Mouse (Mus musculus) ES-Bruce4 (cell line): Measurements from ENCODE around the gene Zfp784. TPM values are rescaled to one million over a fixed set of nuclear protein-coding genes. Genes with fewer than 3 reads are reported as not detected.
"Not testable (repeated sequence)": the region's sequence is repeated elsewhere in the genome, so short reads cannot be mapped to it uniquely, and the experiment has no call there.

Experiments used
- H3K27ac ChIP-seq: 2 replicates; pipeline ENCODE4 v1.5.1; 2012; ENCODE audit warnings: low read length, inconsistent platforms; ENCODE audit not compliant: insufficient read depth
- H3K27me3 ChIP-seq: 2 replicates; pipeline ENCODE4 v1.6.1; 2012; ENCODE audit warnings: mild to moderate bottlenecking, low read length, inconsistent platforms; ENCODE audit not compliant: control insufficient read depth, poor library complexity, insufficient read depth, severe bottlenecking
- H3K36me3 ChIP-seq: 2 replicates; pipeline ENCODE4 v1.6.1; 2012; ENCODE audit warnings: inconsistent platforms, mild to moderate bottlenecking, low read length, moderate library complexity; ENCODE audit not compliant: control insufficient read depth, poor library complexity, insufficient read depth, severe bottlenecking
- H3K4me1 ChIP-seq: one replicate; pipeline ENCODE4 v1.8.1; 2011; ENCODE audit warnings: low read length; ENCODE audit not compliant: control insufficient read depth, insufficient read depth
- H3K4me3 ChIP-seq: 2 replicates; pipeline ENCODE4 v1.5.1; 2011; ENCODE audit warnings: low read depth, mild to moderate bottlenecking, low read length
- H3K9ac ChIP-seq: 2 replicates; pipeline ENCODE4 v1.6.1; 2012; ENCODE audit warnings: low read depth, mild to moderate bottlenecking, inconsistent platforms; ENCODE audit not compliant: poor library complexity, severe bottlenecking
- H3K9me3 ChIP-seq: replicated peaks from 2 replicates; pipeline ENCODE4 v1.6.1; 2012; ENCODE audit warnings: mild to moderate bottlenecking, low read length, inconsistent platforms; ENCODE audit not compliant: control insufficient read depth, poor library complexity, insufficient read depth, severe bottlenecking
- CTCF ChIP-seq: IDR thresholded peaks from one replicate; pipeline ENCODE4 v1.8.1; 2011; ENCODE audit warnings: low read depth, low read length
- EP300 ChIP-seq: IDR thresholded peaks from 2 replicates; pipeline ENCODE4 v1.6.1; 2011; ENCODE audit warnings: low read depth, low read length; ENCODE audit not compliant: insufficient read depth
- POLR2A ChIP-seq: IDR thresholded peaks from one replicate; pipeline ENCODE4 v1.8.1; 2011; ENCODE audit warnings: low read length; ENCODE audit not compliant: insufficient read depth
- polyA plus RNA-seq: library from polyadenylated mRNA; stranded (reverse); fragments of >200 nt; gene quantifications from 2 replicates; pipeline ENCODE4 v1.2.4, GENCODE M21; 2011; ENCODE audit warnings: low read depth; ENCODE audit not compliant: missing spikeins, insufficient read depth, insufficient read length

Gene Zfp784
- polyA plus RNA-seq, 1 experiment, result not detected

DNA sequence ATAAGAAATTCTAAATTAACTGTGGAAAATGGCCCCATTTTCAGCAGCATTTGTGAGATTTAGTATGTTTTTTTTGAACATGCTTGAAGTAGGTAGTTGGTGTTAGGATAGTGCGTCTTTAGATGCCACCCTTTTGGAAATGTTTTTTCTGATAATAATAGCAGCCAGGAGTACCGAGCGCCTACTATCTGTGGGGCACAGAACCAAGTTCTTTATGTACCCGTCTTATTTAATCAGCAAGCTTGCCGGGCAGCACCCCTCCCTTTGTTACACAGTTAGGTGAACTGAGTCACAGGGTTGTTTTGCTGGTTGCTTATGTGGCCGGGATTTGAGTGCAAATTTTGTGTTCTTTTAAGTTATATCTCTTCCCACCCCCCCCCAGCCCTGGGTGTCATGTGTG is 43.0 kb upstream of the Zfp784 start:
- Histone ChIP-seq H3K4me1 (peaks cover 1% of the 10 kb centered on the region), H3K4me3 (no peak overlapping the region), H3K27me3 (no peaks in the 10 kb centered on the region), H3K27ac (no peak overlapping the region), H3K9me3 (no peaks in the 10 kb centered on the region), H3K36me3 (peaks cover 43% of the 10 kb centered on the region), H3K9ac (peak overlapping the region; percentile 75)
- TF ChIP-seq CTCF, result no peak
- no peak for TF ChIP-seq POLR2A
- no peak for TF ChIP-seq EP300

DNA sequence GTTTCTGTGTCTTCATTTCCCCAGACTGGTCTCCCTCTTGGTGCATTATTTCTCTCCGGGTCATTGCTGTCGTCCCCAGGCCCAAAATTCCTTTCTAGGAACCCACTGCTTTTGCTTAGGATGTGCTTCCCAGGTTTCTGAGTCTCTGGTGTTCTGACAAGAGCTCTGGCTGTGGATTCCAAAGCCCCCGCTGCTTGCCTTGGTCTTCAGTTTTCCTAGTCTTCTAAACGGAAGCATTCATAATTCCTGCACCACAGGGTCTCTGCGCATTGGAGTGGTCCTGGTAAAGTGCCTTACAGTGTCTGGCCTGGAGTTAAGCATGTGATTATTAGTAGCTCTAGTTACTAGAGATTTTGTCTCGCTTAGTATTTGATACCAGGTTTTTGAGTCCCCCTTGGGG is 42.6 kb upstream of the Zfp784 start:
- Histone ChIP-seq H3K4me1 (peaks cover 1% of the 10 kb centered on the region), H3K27me3 (no peaks in the 10 kb centered on the region), H3K36me3 (peaks cover 44% of the 10 kb centered on the region), H3K27ac (no peak overlapping the region), H3K9ac (peak overlapping the region; percentile 75), H3K9me3 (no peaks in the 10 kb centered on the region), H3K4me3 (peak overlapping the region; percentile 93)
- TF ChIP-seq POLR2A, result no peak
- no peak for TF ChIP-seq EP300
- no peak for TF ChIP-seq CTCF

DNA sequence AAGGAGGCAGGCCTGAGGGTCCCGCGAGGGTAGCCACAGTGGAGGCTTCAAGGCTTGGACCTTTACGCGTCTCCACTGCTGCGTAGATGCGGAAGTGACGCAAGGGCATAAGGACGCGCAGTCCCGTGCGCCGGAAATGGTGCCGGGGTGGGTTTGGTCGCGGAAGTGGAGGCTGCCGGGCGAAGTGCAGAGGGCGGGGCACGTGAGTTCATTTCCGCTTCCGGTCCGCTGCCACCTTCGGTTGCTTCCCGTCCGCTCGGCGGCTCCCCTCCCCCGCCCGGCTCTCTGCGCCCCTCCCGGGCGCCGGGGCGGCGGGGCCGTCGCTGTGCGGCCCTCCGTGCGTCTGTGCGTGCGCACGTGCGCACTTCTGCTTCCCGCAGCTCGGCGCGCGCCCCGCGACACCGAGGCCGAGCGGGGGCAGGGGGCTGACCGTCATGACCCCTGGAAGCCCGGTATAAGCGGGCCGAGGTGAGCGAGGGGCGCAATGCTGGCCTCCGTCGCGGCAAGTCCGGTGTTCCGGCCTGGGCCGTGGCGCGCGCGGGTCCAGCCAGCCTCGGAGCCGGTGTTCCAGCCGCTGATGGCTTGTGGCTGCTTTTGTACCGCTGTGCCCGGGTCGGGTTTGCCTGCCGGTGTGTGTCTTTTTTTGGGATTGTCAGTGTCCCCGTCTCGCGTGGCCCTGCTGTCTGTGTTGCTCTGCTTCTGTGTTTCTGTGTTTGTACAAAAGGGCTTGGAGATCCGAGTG is 41.9 kb upstream of the Zfp784 start, which contains the start of gene Epn1:
TSS of gene Epn1 (plus strand) at position 226 of the 742 bp plus-strand sequence.
- peak within 1 kb of the TSS; percentile 93 for H3K4me3 ChIP-seq
- H3K36me3 ChIP-seq, result peaks cover 42% of the 10 kb centered on the region
- TF ChIP-seq CTCF (no peak), EP300 (no peak), POLR2A (no peak)

GRCm38 (mm10) chr7:5079365-5080009 is 41.2 kb upstream of the Zfp784 start:
- H3K36me3 ChIP-seq, result peaks cover 44% of the 10 kb centered on the region
- not testable (repeated sequence) for H3K9me3 ChIP-seq, H3K4me1 ChIP-seq, H3K27me3 ChIP-seq, H3K27ac ChIP-seq
- H3K9ac ChIP-seq, result 0 out of 2 replicates have a peak overlapping the region, but pooled peaks have one; percentile 35
- peak overlapping the region; percentile 63 for H3K4me3 ChIP-seq

More for the DNA sequence above, 41.9 kb upstream of the Zfp784 start, which contains the start of gene Epn1:
- Histone ChIP-seq H3K9me3 (no peaks in the 10 kb centered on the region), H3K27me3 (no peaks in the 10 kb centered on the region), H3K27ac (no peak within 1 kb of the TSS), H3K4me1 (peaks cover 1% of the 10 kb centered on the region), H3K9ac (peak within 1 kb of the TSS; percentile 75)

GRCm38 (mm10) chr7:5076931-5077330 is 38.7 kb upstream of the Zfp784 start:
- Histone ChIP-seq H3K27ac (peak overlapping the region; percentile 74; the same call in 1 of the 2 replicates), H3K4me3 (no peak overlapping the region), H3K36me3 (peaks cover 66% of the 10 kb centered on the region), H3K9me3 (no peaks in the 10 kb centered on the region), H3K27me3 (no peaks in the 10 kb centered on the region), H3K9ac (no peak overlapping the region), H3K4me1 (no peaks in the 10 kb centered on the region)
- no peak for TF ChIP-seq CTCF
- TF ChIP-seq EP300, result no peak
- TF ChIP-seq POLR2A, result no peak

GRCm38 (mm10) chr7:5074984-5075383 is 36.7 kb upstream of the Zfp784 start:
- Histone ChIP-seq H3K9ac (no peak overlapping the region), H3K4me3 (no peak overlapping the region), H3K27ac (no peak overlapping the region), H3K27me3 (no peaks in the 10 kb centered on the region), H3K9me3 (no peaks in the 10 kb centered on the region), H3K4me1 (no peaks in the 10 kb centered on the region), H3K36me3 (peaks cover 85% of the 10 kb centered on the region)
- TF ChIP-seq CTCF (no peak), POLR2A (no peak), EP300 (no peak)
